Mouse (Mus musculus): ENCODE results near the gene Kbtbd4.

The Kbtbd4 gene

DNA sequence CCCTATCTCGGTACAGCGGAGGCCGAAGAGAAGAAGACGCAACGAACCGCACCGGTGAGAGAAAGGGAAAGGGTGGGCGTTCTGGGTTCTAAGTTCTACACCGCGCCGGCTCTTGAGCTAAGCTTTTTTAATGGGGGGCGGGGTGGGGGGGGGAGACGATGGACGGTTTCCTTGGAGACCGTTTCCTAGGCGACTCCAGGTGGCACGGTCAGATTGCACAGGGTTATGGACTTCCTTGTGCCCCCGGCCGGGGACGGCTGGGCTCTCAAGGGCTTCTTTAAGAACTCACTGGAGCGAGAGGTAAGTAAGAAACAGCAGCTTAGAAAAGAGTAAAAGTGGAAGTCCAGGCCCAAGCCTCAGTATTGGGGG, 300 bp downstream of the Kbtbd4 start:
- no peak for DNase-seq (ENCODE audit: low spot score)

- no peak for DNase-seq (ENCODE audit: low spot score)
These were observed 2.2 kb downstream of the Kbtbd4 start for GRCm38 (mm10) chr2:90906721-90907120.

GRCm38 (mm10) chr2:90910861-90911260, 6.3 kb downstream of the Kbtbd4 start:
- DNase-seq (ENCODE audit: low spot score): no peak

DNA sequence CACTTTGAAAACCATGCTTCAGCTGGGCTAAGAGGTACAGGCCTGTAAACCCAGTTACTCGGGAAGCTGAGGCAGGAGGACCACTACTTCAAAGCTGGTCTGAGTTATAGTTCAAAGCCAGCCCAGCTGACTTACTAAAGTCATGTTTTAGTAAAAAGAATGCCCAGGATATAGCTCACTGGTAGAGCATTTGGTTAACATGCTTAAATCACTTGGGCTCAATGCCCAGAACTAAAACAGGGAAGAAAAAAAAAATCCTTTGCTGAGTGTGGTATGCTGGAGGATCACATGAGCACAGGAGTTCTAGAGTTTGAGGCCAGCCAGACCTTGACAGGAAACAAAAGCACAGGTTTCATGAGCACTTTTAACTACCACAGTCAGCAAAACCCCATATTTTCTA, 7.1 kb downstream of the Kbtbd4 start:
- no peak for DNase-seq (ENCODE audit: low spot score)

DNA sequence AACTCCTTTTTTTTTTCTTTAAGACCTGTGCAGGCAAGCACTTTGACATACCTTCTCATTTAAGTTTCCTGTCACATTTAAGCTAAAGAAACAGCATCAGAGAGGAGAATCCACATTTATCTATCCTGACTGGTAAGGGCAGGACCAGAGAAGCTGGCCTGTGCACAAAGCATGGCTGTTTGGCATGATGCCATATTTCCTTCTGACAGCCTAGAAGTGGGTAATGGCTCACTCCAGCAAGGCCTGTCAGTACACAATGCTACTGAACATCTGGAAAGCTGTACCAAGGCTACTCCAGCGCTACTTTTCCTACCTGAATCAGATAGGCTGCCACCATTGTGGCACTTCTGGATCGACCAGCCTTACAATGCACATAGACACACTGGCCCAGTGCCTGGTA, 9.1 kb downstream of the Kbtbd4 start:
- no peak for DNase-seq (ENCODE audit: low spot score)

GRCm38 (mm10) chr2:90915516-90915915, 11.0 kb downstream of the Kbtbd4 start:
- DNase-seq (ENCODE audit: low spot score): no peak

GRCm38 (mm10) chr2:90916560-90917232, 12.2 kb downstream of the Kbtbd4 start:
- no peak for DNase-seq (ENCODE audit: low spot score)

- DNase-seq (ENCODE audit: low spot score): peak; percentile 74
These were observed 12.9 kb downstream of the Kbtbd4 start for GRCm38 (mm10) chr2:90917233-90917998.

DNA sequence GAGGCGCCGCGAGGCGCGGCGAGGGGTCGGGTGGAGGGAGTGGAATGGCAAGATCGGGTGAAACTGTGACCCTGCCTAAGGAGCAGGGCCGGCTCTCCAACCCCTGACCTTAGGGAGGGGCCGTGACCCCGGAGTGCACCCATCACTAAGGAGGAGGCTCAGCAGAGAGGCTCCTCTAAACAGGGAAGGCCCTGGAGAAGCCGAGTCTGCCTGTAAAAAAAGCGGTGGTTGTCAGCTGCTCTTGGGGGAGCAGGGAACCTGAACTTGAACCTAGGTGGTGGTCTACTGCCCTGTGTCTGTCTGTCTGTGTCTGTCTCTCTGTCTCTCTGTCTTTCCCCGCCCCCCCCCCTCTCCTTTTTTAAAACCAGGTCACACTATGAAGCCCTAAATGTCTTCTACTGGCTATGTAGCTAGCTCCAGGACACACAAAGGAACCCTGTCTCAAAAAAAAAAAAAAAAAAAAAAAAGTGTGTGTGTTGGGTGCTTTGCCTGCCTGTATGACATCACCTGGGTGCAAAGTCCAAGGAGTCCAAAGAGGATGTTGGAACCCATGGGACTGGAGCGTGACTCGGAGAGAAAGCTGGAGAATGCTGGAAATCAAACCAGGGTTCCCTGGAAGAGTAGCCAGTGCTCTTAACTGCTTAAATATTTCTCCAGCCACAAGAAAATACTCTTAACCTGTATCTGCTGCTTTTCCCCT, 13.6 kb downstream of the Kbtbd4 start:
- no peak for DNase-seq (ENCODE audit: low spot score)

- DNase-seq (ENCODE audit: low spot score): no peak
These were observed 16.6 kb downstream of the Kbtbd4 start for GRCm38 (mm10) chr2:90921178-90921577.

- DNase-seq (ENCODE audit: low spot score): no peak
These were observed 18.1 kb downstream of the Kbtbd4 start for GRCm38 (mm10) chr2:90922636-90923035.

- no peak for DNase-seq (ENCODE audit: low spot score)
These were observed 24.0 kb downstream of the Kbtbd4 start for GRCm38 (mm10) chr2:90928566-90928965.

- no peak for DNase-seq (ENCODE audit: low spot score)
These were observed 27.3 kb downstream of the Kbtbd4 start for GRCm38 (mm10) chr2:90931829-90932228.

GRCm38 (mm10) chr2:90932273-90932672, 27.7 kb downstream of the Kbtbd4 start:
- no peak for DNase-seq (ENCODE audit: low spot score)

GRCm38 (mm10) chr2:90938362-90938761, 33.8 kb downstream of the Kbtbd4 start:
- DNase-seq (ENCODE audit: low spot score): no peak

DNA sequence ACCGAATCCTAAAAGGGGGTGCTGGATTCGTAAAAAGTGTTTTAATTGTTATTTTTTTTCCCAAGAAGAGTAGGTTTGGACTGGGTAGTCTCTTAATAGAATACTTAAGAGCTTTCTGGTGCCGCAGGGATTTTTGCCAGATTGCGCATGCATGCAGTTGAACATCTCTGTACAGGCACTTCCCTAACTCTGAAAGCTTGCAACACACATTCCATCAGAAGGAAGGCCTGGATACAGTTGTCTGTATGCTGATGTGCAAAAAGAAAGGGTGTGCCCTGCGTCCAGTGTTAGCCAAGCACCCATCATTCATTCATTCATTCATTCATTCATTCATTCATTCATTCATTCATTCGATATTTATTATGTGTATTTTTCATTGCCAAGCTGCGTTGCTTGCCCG, 35.2 kb downstream of the Kbtbd4 start:
- DNase-seq (ENCODE audit: low spot score): peak; percentile 15

GRCm38 (mm10) chr2:90940233-90941229, 36.0 kb downstream of the Kbtbd4 start, which contains the start of gene Celf1:
Celf1 (plus strand) TSS chr2:90940382.
- DNase-seq (ENCODE audit: low spot score): peak; percentile 80

DNA sequence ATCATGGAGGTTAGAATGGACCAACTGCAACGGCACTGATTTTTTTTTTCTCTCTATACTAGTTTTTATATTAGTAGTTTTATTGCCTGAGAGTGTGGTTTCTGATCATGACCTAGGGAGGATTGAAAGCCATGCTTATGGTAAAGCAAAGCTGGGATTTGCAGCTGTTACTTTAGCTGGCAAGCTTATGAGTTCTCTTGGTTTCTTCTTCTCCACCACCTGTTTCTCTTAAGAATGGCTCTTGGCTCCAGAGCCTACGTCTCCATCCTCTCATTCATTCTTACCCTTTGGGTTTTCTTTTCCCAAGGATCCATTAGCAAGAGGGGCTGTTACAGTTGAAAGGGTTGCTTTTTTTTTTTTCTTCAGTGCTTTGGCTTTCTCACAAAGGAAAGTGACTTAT, 37.2 kb downstream of the Kbtbd4 start:
- no peak for DNase-seq (ENCODE audit: low spot score)

DNA sequence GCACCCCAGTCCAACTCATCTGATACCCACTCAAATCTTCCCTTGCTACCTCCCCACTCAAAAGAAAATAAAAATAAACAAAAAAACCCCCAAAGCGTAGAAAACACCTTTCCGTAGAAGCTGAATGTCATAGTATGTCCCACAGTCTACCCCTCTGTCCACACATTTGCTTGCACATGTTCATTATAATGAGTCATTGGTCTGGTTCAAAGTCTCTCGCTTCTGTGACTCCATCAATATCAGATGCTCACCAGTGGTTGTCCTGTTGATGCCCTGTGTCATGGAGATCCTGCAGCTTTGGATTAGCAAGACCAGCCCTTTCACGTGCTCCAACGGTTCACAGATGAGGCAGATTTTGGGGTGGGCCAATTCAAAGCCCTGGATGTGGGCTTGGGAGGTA, 45.6 kb downstream of the Kbtbd4 start:
- no peak for DNase-seq (ENCODE audit: low spot score)

DNA sequence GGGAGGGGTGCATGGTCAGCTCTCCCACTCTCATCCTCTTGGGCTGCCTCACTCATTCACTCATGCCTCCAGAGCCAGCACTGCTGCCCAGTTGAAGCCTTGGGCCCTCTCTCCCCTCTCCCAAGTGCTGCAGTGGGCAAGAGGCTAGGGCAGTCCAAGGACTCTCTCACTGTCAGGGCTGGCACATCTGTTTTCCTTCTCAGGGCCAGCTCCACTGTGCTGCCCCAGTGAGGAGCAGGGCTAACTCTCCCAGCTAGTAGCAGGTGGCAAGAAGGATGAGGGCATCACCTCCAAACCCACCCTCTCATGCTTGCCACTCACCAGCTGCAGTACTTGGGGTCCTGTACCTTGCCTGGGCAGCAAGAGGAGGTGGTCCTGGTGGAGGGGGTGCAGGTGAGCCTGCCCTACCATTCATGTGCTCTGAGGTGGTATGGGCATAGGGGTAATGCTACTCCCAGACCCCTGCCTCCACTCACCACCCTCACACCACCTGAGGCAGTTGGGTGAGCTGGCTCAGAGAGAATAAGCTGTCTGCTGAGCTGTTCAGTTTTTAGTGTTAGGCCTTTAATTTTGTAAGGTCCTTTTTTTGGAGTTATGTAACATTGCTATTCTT, 46.1 kb downstream of the Kbtbd4 start:
- no peak for DNase-seq (ENCODE audit: low spot score)

DNA sequence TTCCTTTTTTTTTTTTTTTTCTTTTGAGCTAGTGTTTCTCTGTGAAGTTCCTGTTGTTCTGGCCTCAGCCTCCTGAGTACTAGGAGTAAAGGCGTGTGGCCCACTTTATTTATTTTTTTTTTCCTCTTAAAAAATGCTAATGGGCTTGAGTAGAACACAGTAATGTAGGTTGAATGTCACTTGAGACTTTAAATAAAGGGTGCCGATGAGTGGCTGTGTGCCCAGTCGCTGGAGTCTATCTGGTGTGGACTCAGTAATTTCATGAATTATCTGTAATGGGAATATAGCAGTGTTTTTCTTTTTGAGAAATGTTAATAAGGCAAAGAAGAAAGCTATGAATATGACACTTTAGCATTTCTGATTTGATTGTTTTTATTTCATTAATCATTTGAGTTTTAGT, 48.9 kb downstream of the Kbtbd4 start:
- DNase-seq (ENCODE audit: low spot score): no peak
